Mouse (Mus musculus) adrenal gland, postnatal 25 days (tissue): ENCODE data around the gene Hjurp. TPM values are rescaled to one million over a fixed set of nuclear protein-coding genes. Genes with fewer than 3 reads are reported as not detected.
"Not testable (repeated sequence)": the region's sequence is repeated elsewhere in the genome, so short reads cannot be mapped to it uniquely, and the experiment has no call there.

Experiments
- DNase-seq: peaks from one replicate; pipeline ENCODE4 v3.0.0; 2021; ENCODE audit warnings: mixed read lengths
- total RNA-seq: library from RNA; stranded (reverse); gene quantifications from 2 replicates; pipeline ENCODE4 v1.2.3, GENCODE M21; 2021

Gene Hjurp
- total RNA-seq, 1 experiment from 2014 or later: 64.0 TPM

- no peak for DNase-seq
These were observed 40.1 kb downstream of the Hjurp start for GRCm38 (mm10) chr1:88237311-88237710.

- DNase-seq: no peak
These were observed 41.5 kb downstream of the Hjurp start for GRCm38 (mm10) chr1:88235894-88236415.

GRCm38 (mm10) chr1:88235046-88235893 lies 42.2 kb downstream of the Hjurp start:
- DNase-seq: no peak

DNA sequence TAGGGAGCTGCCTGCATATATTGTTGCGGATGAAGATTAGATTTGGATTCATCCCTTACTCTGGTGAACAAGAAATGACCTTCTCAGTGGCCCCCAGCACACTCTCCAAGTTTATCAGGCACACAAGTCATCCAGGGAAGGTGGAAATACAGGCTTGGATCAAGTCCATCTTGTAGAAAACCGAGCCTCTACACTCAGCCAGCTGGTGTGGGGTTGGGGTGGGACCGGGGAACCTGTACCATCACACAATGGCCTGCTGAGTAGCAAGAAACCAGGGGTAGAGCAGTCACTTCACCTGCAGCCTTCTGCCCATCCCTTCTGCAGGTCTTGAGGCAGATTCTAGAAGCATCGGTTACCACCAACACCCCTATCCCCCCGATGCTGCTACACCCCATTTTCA lies 42.8 kb downstream of the Hjurp start:
- no peak for DNase-seq

DNA sequence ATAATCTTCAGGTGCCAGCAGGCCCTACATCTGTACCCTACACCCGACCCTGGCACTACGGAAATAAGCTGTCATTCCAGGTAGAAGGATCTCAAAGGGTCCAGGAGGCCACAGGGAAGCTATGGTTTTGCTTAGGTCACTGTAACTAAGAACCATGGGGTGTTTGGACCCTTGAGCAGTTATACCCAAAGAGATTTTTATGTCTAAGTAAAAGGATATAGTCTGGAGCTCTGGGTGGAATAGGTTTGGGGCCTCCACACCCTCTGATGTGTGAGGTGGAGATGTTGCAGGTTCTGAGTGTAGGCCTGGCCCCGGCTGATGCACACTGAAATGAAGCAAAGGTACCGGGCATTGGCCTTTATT lies 43.2 kb downstream of the Hjurp start:
- no peak for DNase-seq

DNA sequence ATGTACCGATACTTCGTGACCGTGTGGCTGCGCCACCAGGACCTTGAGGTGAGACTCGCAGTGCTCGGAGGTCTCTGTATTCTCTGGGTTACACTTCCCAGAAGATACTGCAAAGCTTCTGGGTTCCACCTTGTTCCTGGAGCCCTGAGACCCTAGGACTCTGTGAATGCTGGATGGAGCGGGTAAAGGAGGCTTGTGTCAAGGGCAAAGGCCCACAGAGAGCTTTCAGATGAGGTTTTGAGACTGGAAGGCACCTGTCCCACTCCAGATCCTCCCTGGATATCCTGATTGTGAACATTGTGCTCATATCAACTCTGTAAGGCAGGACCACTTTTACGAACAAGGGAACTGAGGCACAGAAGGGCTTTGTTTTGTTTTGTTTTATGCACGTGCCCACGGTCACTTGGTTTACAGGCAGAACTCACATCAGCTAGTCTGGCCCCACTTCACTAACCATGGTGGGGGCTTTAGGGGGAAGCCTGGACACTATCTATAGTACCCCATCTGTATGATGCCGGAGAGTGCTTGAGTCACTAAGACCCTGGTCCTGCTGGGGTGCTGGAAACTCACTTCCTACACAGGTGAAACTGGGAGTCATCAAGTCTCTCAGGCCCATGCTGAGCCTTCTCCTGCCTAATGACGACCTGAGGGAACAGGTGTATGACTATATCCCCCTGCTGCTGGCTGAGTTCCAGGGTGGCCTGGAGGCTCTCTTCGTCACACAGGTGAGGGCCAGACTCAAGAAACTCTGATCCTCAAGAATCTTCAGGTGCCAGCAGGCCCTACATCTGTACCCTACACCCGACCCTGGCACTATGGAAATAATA lies 43.8 kb downstream of the Hjurp start:
- DNase-seq: no peak

- DNase-seq: no peak
These were observed 44.6 kb downstream of the Hjurp start for GRCm38 (mm10) chr1:88232664-88233380.

DNA sequence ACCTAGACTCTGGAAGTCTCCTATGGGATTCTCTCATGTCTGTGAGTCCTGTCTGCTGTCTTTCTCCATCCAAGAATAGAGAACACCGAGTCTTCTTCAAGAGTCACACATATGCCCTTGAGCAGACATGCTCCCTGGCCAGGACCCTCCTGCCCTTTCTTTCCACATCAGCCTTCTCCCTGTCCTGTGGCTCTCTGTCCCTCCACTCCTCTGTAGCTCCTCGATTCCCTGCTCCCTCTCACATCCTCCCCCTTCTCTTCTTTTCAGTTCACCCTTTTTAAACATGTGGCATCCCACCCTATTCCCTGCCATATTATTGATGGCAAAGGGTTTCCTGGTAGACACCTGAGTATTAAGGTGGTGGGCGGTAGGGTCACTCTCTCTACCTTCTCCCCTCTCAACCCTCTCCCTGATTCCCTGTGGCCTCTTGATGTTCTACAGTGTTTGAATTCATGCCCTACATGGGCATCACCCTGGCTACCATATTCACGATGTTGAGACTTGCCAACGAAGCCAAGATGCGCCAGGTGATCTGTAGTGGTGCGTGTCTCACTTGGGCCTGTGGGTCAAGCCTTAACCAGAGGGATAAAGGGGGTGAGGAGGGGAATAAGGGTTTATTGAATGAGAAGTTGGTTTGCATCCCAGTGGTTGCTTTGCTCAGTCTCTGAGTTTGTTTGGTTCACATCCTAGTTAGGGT lies 45.5 kb downstream of the Hjurp start:
- no peak for DNase-seq

- DNase-seq: no peak
These were observed 46.2 kb downstream of the Hjurp start for GRCm38 (mm10) chr1:88230981-88231802.

- DNase-seq: no peak
These were observed 47.0 kb downstream of the Hjurp start for GRCm38 (mm10) chr1:88230421-88230820.

DNA sequence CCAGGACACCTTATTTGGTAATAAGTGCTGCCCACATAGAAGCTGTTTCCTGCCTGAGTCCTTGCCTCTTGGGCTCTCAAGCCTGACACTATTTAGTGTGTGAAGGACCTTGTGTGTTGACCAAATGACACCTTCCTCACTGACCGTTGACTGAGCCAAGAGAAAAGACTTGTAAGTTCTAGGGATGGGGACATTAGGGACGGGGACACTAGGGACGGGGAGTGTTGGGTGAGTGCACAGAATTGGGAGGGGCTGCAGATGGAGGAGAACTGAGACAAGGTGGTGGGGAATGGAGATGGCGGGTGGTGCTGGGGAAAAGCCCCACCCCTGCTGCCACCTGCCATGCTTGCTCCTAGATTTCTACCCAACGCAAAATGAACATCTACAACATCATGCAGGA lies 47.4 kb downstream of the Hjurp start:
- no peak for DNase-seq

DNA sequence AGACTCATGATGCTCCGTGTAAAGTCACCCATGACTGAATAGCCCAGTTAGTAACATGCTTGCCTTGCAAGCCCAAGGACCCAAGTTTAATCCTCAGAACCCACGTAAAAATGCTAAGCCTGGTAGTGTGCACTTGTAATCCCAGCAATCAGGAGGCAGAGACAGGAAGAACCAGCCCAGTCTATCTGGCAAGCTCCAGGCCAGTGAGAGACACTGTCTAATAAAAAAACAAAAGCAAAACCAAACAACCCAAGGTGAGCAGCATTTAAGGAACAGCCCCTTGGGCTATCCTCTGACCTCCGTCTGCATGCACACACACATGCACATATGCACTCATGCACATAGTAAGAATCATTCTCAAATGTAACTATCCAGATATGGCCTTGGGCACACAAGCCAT lies 47.9 kb downstream of the Hjurp start:
- no peak for DNase-seq

GRCm38 (mm10) chr1:88228121-88228520 lies 49.3 kb downstream of the Hjurp start:
- DNase-seq: no peak

GRCm38 (mm10) chr1:88227482-88227881 lies 50.0 kb downstream of the Hjurp start:
- no peak for DNase-seq

DNA sequence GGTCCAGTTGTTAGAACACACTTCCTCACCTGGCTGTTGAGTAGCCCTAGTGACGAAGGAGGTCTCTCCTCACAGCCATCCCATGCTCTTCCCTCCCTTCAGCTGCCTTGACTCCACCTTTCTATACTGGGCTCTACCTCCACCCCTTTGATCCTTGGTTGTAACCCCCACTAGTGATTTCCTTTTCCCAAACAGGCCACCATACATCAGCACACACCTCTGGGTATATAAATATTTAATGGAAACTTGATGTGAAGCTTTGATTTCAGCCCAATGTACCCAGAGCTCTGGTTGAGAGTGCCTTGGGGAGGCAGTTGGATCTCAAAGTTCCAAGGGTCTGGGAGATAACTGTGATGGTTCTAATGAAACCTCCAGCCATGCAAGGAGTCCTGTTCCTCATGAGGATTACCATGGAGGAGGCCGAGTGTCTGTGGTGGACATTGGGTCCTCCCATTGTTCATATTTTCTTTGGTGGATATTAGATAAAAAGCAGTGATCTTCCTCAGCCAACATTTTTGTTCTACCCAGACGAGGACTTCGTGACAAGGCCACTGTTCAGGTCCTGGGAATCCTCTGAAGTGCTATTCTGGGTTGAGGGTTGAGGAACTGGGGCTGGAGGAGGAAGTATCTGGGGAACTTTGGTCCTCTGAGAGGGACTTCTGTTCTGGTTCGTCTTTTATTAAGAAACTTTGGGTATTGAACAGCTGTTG lies 50.6 kb downstream of the Hjurp start, which contains the start of gene Mroh2a:
Gene Mroh2a, plus strand, starts transcription at position 317 of the 710 bp plus-strand sequence.
- no peak for DNase-seq

- DNase-seq: no peak
These were observed 51.7 kb downstream of the Hjurp start for GRCm38 (mm10) chr1:88225741-88226140.

DNA sequence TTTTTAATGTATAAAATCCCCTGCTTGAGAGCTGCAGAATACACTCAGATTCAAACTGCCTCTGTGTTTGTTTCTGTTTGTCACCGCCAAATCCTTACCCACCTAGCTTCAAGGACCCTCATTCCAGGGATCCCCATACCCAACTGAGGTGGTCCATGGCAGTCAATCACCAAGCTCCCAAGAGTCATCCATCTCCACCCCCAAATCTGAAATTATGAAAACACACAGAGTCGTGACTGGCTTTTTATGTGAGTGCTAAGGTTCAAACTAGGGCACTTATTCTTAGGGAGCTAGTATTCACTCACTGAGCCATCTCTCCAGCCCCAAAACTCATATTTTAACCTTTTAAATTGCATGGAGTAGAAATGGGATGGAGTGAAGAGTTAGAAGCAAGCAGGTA lies 52.1 kb downstream of the Hjurp start:
- DNase-seq: not testable (repeated sequence)

- DNase-seq: no peak
These were observed 53.2 kb downstream of the Hjurp start for GRCm38 (mm10) chr1:88224029-88224776.

DNA sequence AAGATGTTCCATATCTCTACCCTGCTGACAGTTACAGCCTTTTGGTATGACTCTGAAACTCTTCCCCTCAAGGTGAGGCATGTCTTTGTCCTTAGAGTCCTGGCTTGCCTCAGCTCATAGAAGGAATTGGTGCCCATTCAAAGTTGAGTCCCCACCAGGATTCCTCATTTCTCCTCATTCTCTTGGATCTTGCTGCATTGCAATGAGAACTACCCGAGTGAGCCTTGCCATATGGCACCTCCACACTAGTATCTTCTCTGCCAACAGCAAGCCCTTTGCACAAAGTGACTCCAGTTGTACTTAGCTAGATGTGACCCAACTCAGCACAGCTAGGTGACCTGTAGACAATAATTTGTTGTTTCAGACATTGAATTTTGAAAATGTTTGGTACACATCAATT lies 53.8 kb downstream of the Hjurp start:
- DNase-seq: no peak
